Mouse (Mus musculus) urinary bladder, postnatal 14 days (tissue): ENCODE measurements at regions not wholly inside any gene's neighbourhood (a gene's known extent, or its start where the extent isn't known, plus 50 kb on each side); places are given as distances from the start of the nearest gene placed in this dataset.

Experiments
- DNase-seq: peaks from one replicate; pipeline ENCODE4 v3.0.0; 2021; ENCODE audit warnings: low spot score

- no peak for DNase-seq
Measured at GRCm38 (mm10) chr7:119089931-119090330, 94.5 kb downstream of the Gpr139 start.

GRCm38 (mm10) chr7:119088537-119088936 is 93.5 kb upstream of the Gprc5b start:
- no peak for DNase-seq

GRCm38 (mm10) chr7:119087723-119088419 is 92.9 kb upstream of the Gprc5b start:
- no peak for DNase-seq

GRCm38 (mm10) chr7:119085696-119086451 is 90.9 kb upstream of the Gprc5b start:
- no peak for DNase-seq

- DNase-seq = peak; percentile 10
Measured at GRCm38 (mm10) chr7:119076712-119077619, 82.0 kb upstream of the Gprc5b start.

GRCm38 (mm10) chr7:119066026-119066425 is 71.0 kb upstream of the Gprc5b start:
- DNase-seq = no peak
